Mouse (Mus musculus): ENCODE measurements around the gene Chit1.

GRCm38 (mm10) chr1:134065241-134065809 is 45.7 kb upstream of the Chit1 start:
- TF ChIP-seq POLR2A (IDR thresholded peaks at IDR 0.05; ENCODE audit: low read depth, low read length) (no peak), CTCF (conservative IDR thresholded peaks at IDR 0.05; ENCODE audit: insufficient read depth, insufficient read length, low read depth, low read length) (no peak)

Measured in kidney, adult 2 months (tissue).